Mouse (Mus musculus) olfactory bulb, adult 2 months (tissue): ENCODE measurements around the gene Gm20696.

ENCODE experiments used
- CTCF ChIP-seq: fragments of 200-500 bp; IDR thresholded peaks from 2 replicates; pipeline ENCODE4 v1.5.1; 2012; ENCODE audit warnings: low read depth, mild to moderate bottlenecking, low read length, moderate library complexity; ENCODE audit not compliant: insufficient read depth
- POLR2A ChIP-seq: fragments of 200-500 bp; IDR thresholded peaks from 2 replicates; pipeline ENCODE4 v1.6.1; 2012; ENCODE audit warnings: mild to moderate bottlenecking, low read depth, low read length, moderate library complexity; ENCODE audit not compliant: insufficient read depth

- TF ChIP-seq CTCF (no peak), POLR2A (no peak)
These were observed 202.7 kb downstream of the Gm20696 start for GRCm38 (mm10) chr6:99463906-99464305.
